Mouse (Mus musculus) embryonic fibroblast, embryonic 13.5 days (primary cell): ENCODE data around the gene Macrod1.

ENCODE experiments used
- CTCF ChIP-seq: IDR thresholded peaks from 2 replicates; pipeline ENCODE4 v1.5.1; 2011; ENCODE audit warnings: mild to moderate bottlenecking, control low read depth, low read length, moderate library complexity, borderline replicate concordance; ENCODE audit not compliant: insufficient read depth
- POLR2A ChIP-seq: IDR thresholded peaks from 2 replicates; pipeline ENCODE4 v1.6.1; 2011; ENCODE audit warnings: low read depth, mild to moderate bottlenecking, control low read depth, low read length, moderate library complexity

GRCm38 (mm10) chr19:7029531-7029930, 27.1 kb upstream of the Macrod1 start:
- TF ChIP-seq CTCF (no peak), POLR2A (no peak)
